Mouse (Mus musculus): ENCODE measurements around the gene Atf6b. TPM values are rescaled to one million over a fixed set of nuclear protein-coding genes. Genes with fewer than 3 reads are reported as not detected.
A peak's percentile ranks its signal among the peaks of the same experiment; 100 is the strongest.

The Atf6b gene
- polyA plus RNA-seq, 1 experiment from 2014 or later: 12.9 TPM

GRCm38 (mm10) chr17:34680621-34681020 is 33.7 kb downstream of the Atf6b start:
- 75% methylated on average over 4 of the region's 4 CpGs for WGBS (ENCODE audit: insufficient replicate concordance)
- Histone ChIP-seq H3K9me3 (ENCODE audit: low read length) (no peaks in the 10 kb centered on the region), H3K9ac (replicated peaks) (no peak overlapping the region), H3K36me3 (replicated peaks; ENCODE audit: insufficient read depth, low read length) (no peaks in the 10 kb centered on the region), H3K4me3 (ENCODE audit: low read depth, low read length) (no peak overlapping the region), H3K4me1 (ENCODE audit: insufficient read depth) (no peaks in the 10 kb centered on the region), H3K4me2 (ENCODE audit: low read depth, low read length) (no peak overlapping the region), H3K27me3 (ENCODE audit: insufficient read depth, low read length) (peaks cover 38% of the 10 kb centered on the region), H3K27ac (ENCODE audit: low read depth) (no peak overlapping the region)
- ATAC-seq (no peak), DNase-seq (no peak)
- TF ChIP-seq CTCF (IDR thresholded peaks at IDR 0.05; ENCODE audit: low read depth): no peak
- TF ChIP-seq EP300 (IDR thresholded peaks at IDR 0.05; ENCODE audit: low read depth): no peak

- Histone ChIP-seq H3K4me2 (ENCODE audit: low read depth, low read length) (no peak overlapping the region), H3K9ac (replicated peaks) (no peak overlapping the region), H3K27ac (ENCODE audit: low read depth) (no peak overlapping the region), H3K4me3 (ENCODE audit: low read depth, low read length) (no peak overlapping the region), H3K4me1 (ENCODE audit: insufficient read depth) (no peaks in the 10 kb centered on the region), H3K27me3 (ENCODE audit: insufficient read depth, low read length) (peaks cover 38% of the 10 kb centered on the region), H3K36me3 (replicated peaks; ENCODE audit: insufficient read depth, low read length) (no peaks in the 10 kb centered on the region), H3K9me3 (ENCODE audit: low read length) (no peaks in the 10 kb centered on the region)
- TF ChIP-seq CTCF (IDR thresholded peaks at IDR 0.05; ENCODE audit: low read depth): no peak
- no peak for TF ChIP-seq EP300 (IDR thresholded peaks at IDR 0.05; ENCODE audit: low read depth)
- ATAC-seq (no peak), DNase-seq (no peak)
- 23% methylated on average over 17 of the region's 17 CpGs for WGBS (ENCODE audit: insufficient replicate concordance)
Measured at GRCm38 (mm10) chr17:34681132-34681571, 34.2 kb downstream of the Atf6b start.

- H3K27me3 ChIP-seq (ENCODE audit: insufficient read depth, low read length): peaks cover 29% of the 10 kb centered on the region
- no peak for TF ChIP-seq EP300 (IDR thresholded peaks at IDR 0.05; ENCODE audit: low read depth)
- peak; percentile 13; the same call in 1 of the 2 replicates for TF ChIP-seq CTCF (IDR thresholded peaks at IDR 0.05; ENCODE audit: low read depth)
Measured at GRCm38 (mm10) chr17:34681881-34682536, 35.1 kb downstream of the Atf6b start.

GRCm38 (mm10) chr17:34683179-34683578 is 36.2 kb downstream of the Atf6b start:
- 74% methylated on average over 8 of the region's 8 CpGs for WGBS (ENCODE audit: insufficient replicate concordance)
- Histone ChIP-seq H3K9me3 (ENCODE audit: low read length) (no peaks in the 10 kb centered on the region), H3K27ac (ENCODE audit: low read depth) (no peak overlapping the region), H3K4me1 (ENCODE audit: insufficient read depth) (no peaks in the 10 kb centered on the region), H3K4me2 (ENCODE audit: low read depth, low read length) (no peak overlapping the region), H3K36me3 (replicated peaks; ENCODE audit: insufficient read depth, low read length) (no peaks in the 10 kb centered on the region), H3K27me3 (ENCODE audit: insufficient read depth, low read length) (peaks cover 29% of the 10 kb centered on the region), H3K9ac (replicated peaks) (no peak overlapping the region), H3K4me3 (ENCODE audit: low read depth, low read length) (no peak overlapping the region)
- ATAC-seq (no peak), DNase-seq (no peak)
- no peak for TF ChIP-seq EP300 (IDR thresholded peaks at IDR 0.05; ENCODE audit: low read depth)
- no peak for TF ChIP-seq CTCF (IDR thresholded peaks at IDR 0.05; ENCODE audit: low read depth)

More at GRCm38 (mm10) chr17:34681881-34682536, 35.1 kb downstream of the Atf6b start:
- Histone ChIP-seq H3K4me1 (ENCODE audit: insufficient read depth) (no peaks in the 10 kb centered on the region), H3K4me3 (ENCODE audit: low read depth, low read length) (no peak overlapping the region), H3K9ac (replicated peaks) (no peak overlapping the region), H3K27ac (ENCODE audit: low read depth) (no peak overlapping the region), H3K4me2 (ENCODE audit: low read depth, low read length) (no peak overlapping the region), H3K36me3 (replicated peaks; ENCODE audit: insufficient read depth, low read length) (no peaks in the 10 kb centered on the region), H3K9me3 (ENCODE audit: low read length) (no peaks in the 10 kb centered on the region)
- WGBS (ENCODE audit: insufficient replicate concordance): 59% methylated on average over 11 of the region's 11 CpGs
- no peak for ATAC-seq
- no peak for DNase-seq

- no peak overlapping the region for H3K9ac ChIP-seq (replicated peaks)
- no peak for DNase-seq
- no peak overlapping the region for H3K27ac ChIP-seq (ENCODE audit: low read depth)
- H3K27me3 ChIP-seq (ENCODE audit: insufficient read depth, low read length): peaks cover 25% of the 10 kb centered on the region
- no peak for ATAC-seq
- H3K36me3 ChIP-seq (replicated peaks; ENCODE audit: insufficient read depth, low read length): no peaks in the 10 kb centered on the region
- no peak overlapping the region for H3K4me3 ChIP-seq (ENCODE audit: low read depth, low read length)
- TF ChIP-seq CTCF (IDR thresholded peaks at IDR 0.05; ENCODE audit: low read depth) (no peak), EP300 (IDR thresholded peaks at IDR 0.05; ENCODE audit: low read depth) (no peak)
- WGBS (ENCODE audit: insufficient replicate concordance): 58% methylated on average over 10 of the region's 10 CpGs
- H3K4me1 ChIP-seq (ENCODE audit: insufficient read depth): no peaks in the 10 kb centered on the region
- no peaks in the 10 kb centered on the region for H3K9me3 ChIP-seq (ENCODE audit: low read length)
- no peak overlapping the region for H3K4me2 ChIP-seq (ENCODE audit: low read depth, low read length)
Measured at GRCm38 (mm10) chr17:34683686-34684220, 36.8 kb downstream of the Atf6b start.

GRCm38 (mm10) chr17:34684253-34684893 is 37.4 kb downstream of the Atf6b start:
- no peaks in the 10 kb centered on the region for H3K4me1 ChIP-seq (ENCODE audit: insufficient read depth)

More at GRCm38 (mm10) chr17:34684253-34684893, 37.4 kb downstream of the Atf6b start:
- WGBS (ENCODE audit: insufficient replicate concordance): 60% methylated on average over 9 of the region's 9 CpGs
- DNase-seq (no peak), ATAC-seq (no peak)
- H3K27me3 ChIP-seq (ENCODE audit: insufficient read depth, low read length): peaks cover 19% of the 10 kb centered on the region
- H3K36me3 ChIP-seq (replicated peaks; ENCODE audit: insufficient read depth, low read length): no peaks in the 10 kb centered on the region
- no peak overlapping the region for H3K4me2 ChIP-seq (ENCODE audit: low read depth, low read length)
- no peak overlapping the region for H3K27ac ChIP-seq (ENCODE audit: low read depth)
- H3K4me3 ChIP-seq (ENCODE audit: low read depth, low read length): no peak overlapping the region
- no peak for TF ChIP-seq CTCF (IDR thresholded peaks at IDR 0.05; ENCODE audit: low read depth)
- no peak for TF ChIP-seq EP300 (IDR thresholded peaks at IDR 0.05; ENCODE audit: low read depth)
- H3K9ac ChIP-seq (replicated peaks): no peak overlapping the region
- no peaks in the 10 kb centered on the region for H3K9me3 ChIP-seq (ENCODE audit: low read length)

Data from liver, postnatal 0 days (tissue).